8 mouse cellular contexts compared by ENCODE assay signal in the genomic region with DNA sequence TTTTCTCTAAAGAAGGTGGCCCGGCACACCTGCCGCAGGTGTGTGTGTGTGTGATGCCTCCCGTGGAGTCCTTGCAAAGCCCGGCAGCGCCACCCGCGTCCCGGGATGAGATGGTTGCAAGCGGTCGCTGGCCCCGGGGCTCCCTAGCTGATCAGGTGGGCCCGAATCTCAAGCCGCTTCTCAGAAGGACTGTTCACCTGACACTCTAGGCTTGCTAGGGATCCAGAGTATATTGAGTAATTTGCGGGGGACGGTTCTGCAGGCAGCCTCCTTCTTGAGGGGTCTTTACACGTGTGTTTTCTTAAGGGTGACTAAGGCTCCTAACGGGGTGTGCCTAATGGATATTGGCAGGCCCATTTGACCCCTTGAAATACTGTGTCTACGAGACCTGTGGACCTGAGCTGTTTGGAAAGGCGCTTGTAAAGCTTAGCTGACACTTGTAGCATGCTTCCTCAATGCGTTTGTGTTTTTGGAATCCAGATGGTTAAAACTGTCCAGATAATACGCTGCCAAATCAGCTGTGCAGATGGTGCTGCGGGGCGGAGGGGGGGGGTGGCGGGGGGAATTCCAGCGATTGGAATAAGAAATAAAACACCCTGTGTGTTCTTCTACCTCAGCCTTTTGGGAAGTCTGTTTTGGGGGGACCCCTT. TPM values are rescaled to one million over a fixed set of nuclear protein-coding genes. Genes with fewer than 3 reads are reported as not detected.
A peak's percentile ranks its signal among the peaks of the same experiment; 100 is the strongest.
DNase-seq lines count a peak whose midpoint lies in the region; TF ChIP-seq lines count a peak whose summit lies in the region.

No protein-coding gene starts in this region.

- no peaks in the 10 kb centered on the region for H3K27me3 ChIP-seq in heart, adult 2 months (ENCODE audit: control insufficient read depth, insufficient read depth, low read length)

- WGBS in heart, adult 2 months, result under 1% methylated on average over 25 of the region's 25 CpGs
- WGBS in lung, adult 2 months, result 1% methylated on average over 25 of the region's 25 CpGs
- WGBS in olfactory bulb, adult 2 months, result 5% methylated on average over 25 of the region's 25 CpGs

- no peak for TF ChIP-seq POLR2A in heart, adult 2 months (IDR thresholded peaks at IDR 0.05; ENCODE audit: insufficient read depth, low read depth, low read length)
- TF ChIP-seq POLR2A in lung, adult 2 months (IDR thresholded peaks at IDR 0.05; ENCODE audit: borderline replicate concordance, extremely low read depth, low read depth, low read length), result no peak
- TF ChIP-seq POLR2A in olfactory bulb, adult 2 months (IDR thresholded peaks at IDR 0.05; ENCODE audit: insufficient read depth, low read depth, low read length), result no peak

- H3K9ac ChIP-seq in heart, adult 2 months (ENCODE audit: low read depth, low read length), result peak overlapping the region; percentile 92

- H3K27ac ChIP-seq in heart, adult 2 months, result peak overlapping the region; percentile 91
- no peak overlapping the region for H3K27ac ChIP-seq in olfactory bulb, adult 2 months (ENCODE audit: insufficient read depth, low read depth, low read length)

- H3K4me1 ChIP-seq in heart, adult 2 months (ENCODE audit: control insufficient read depth, insufficient read depth, low read length), result peaks cover 5% of the 10 kb centered on the region
- peaks cover 4% of the 10 kb centered on the region; the same call in 1 of the 2 replicates for H3K4me1 ChIP-seq in lung, adult 2 months (ENCODE audit: control insufficient read depth, insufficient read depth, low read length)
- H3K4me1 ChIP-seq in olfactory bulb, adult 2 months (ENCODE audit: control insufficient read depth, insufficient read depth, low read length), result peaks cover 8% of the 10 kb centered on the region; the same call in 1 of the 2 replicates

- intact Hi-C loops in left cerebral cortex, postnatal 25 days (cut with DNase I), result loop anchor here (2.0 to 5.0 kb wide), 2 partner anchors 188 to 360 kb away; no protein-coding TSS in a partner anchor
- intact Hi-C loops in heart, adult 2 months (cut with DNase I), result loop anchor here (2.0 to 5.0 kb wide), 4 partner anchors 52 to 358 kb away; no protein-coding TSS in a partner anchor

- DNase-seq in left cerebral cortex, postnatal 25 days (ENCODE audit: low spot score in 2 of 2), result peak; percentile 33 to 54
- no peak for DNase-seq in left cerebral cortex, adult 9 months (ENCODE audit: low spot score in 2 of 2)
- peak; percentile 50 to 56 for DNase-seq in cerebellum, postnatal 36 days
- peak; percentile 48 to 60 for DNase-seq in heart, adult 2 months
- DNase-seq in kidney, adult 18-20 months, result peak; percentile 72
- peak; percentile 55 for DNase-seq in lung, adult 2 months
- DNase-seq in thymus, postnatal 14 days, result peak; percentile 72

- peak overlapping the region; percentile 95 for H3K4me3 ChIP-seq in heart, adult 2 months
- H3K4me3 ChIP-seq in lung, adult 2 months (replicated peaks; ENCODE audit: extremely low read depth, low read depth, low read length), result peak overlapping the region; percentile 84
- H3K4me3 ChIP-seq in olfactory bulb, adult 2 months (ENCODE audit: insufficient read depth, low read depth, low read length), result peak overlapping the region; percentile 63

- peaks cover 26% of the 10 kb centered on the region for H3K36me3 ChIP-seq in heart, adult 2 months (ENCODE audit: control insufficient read depth, insufficient read depth, low read length)

- TF ChIP-seq EP300 in heart, adult 2 months (IDR thresholded peaks at IDR 0.05; ENCODE audit: insufficient read depth, low read depth, low read length), result no peak

- peaks cover 2% of the 10 kb centered on the region for H3K79me2 ChIP-seq in heart, adult 2 months (replicated peaks; ENCODE audit: control insufficient read depth, insufficient read depth, low read length)

- peak; percentile 19; the same call in 1 of the 2 replicates for TF ChIP-seq CTCF in heart, adult 2 months (IDR thresholded peaks at IDR 0.05)
- TF ChIP-seq CTCF in lung, adult 2 months (IDR thresholded peaks at IDR 0.05; ENCODE audit: insufficient read depth, low read length), result no peak
- TF ChIP-seq CTCF in olfactory bulb, adult 2 months (IDR thresholded peaks at IDR 0.05; ENCODE audit: insufficient read depth, low read depth, low read length), result no peak

RNA-seq across cellular contexts. Expression of gene Mylip, which starts 0.9 kb away (rescaled TPM):
- total RNA-seq in left cerebral cortex, postnatal 25 days (2021), result 10 to 100 TPM; 16.0 to 17.9 TPM
- 10 to 100 TPM; 16.8 to 27.1 TPM for total RNA-seq in heart, adult 2 months (2021)
- polyA plus RNA-seq in heart, adult 2 months (2012; rRNA removed), result 10.5 and 13.6 TPM in 2 replicates
- polyA plus RNA-seq in lung, adult 2 months (2012; rRNA removed), result 19.1 and 27.1 TPM in 2 replicates
- polyA plus RNA-seq in olfactory bulb, adult 2 months (2012; ENCODE audit: insufficient read depth, insufficient read length, low replicate concordance, missing spikeins), result not detected in 2 replicates

Comparison
In these comparisons a context has a peak if more than half of its experiments do, and no peak if none do; other contexts are left out.
1. DNase-seq: peak in left cerebral cortex, postnatal 25 days (2 of 2), cerebellum, postnatal 36 days (2 of 2), heart, adult 2 months (2 of 2), kidney, adult 18-20 months (single experiment), lung, adult 2 months (single experiment) and thymus, postnatal 14 days (single experiment); none in left cerebral cortex, adult 9 months (0 of 2).
2. Peak in every context shown above with its lines, with median percentiles within 50 percentile points of each other: H3K4me3 ChIP-seq.